Mouse (Mus musculus) ES-E14 (cell line): ENCODE measurements around the gene Pcif1. TPM values are rescaled to one million over a fixed set of nuclear protein-coding genes. Genes with fewer than 3 reads are reported as not detected.
A peak's percentile ranks its signal among the peaks of the same experiment; 100 is the strongest.

Experiments
- DNase-seq: peaks from one replicate; pipeline ENCODE4 v3.0.0-alpha.2; 2013; ENCODE audit warnings: low read depth, low spot score
- H3K27ac ChIP-seq: 2 replicates; pipeline ENCODE4 v1.5.1; 2012; ENCODE audit warnings: low read depth, mild to moderate bottlenecking, low read length, moderate library complexity, mixed read lengths; ENCODE audit not compliant: poor library complexity, insufficient read depth, severe bottlenecking
- H3K36me3 ChIP-seq: 2 replicates; pipeline ENCODE4 v1.6.1; 2012; ENCODE audit warnings: mild to moderate bottlenecking, low read length, moderate library complexity, mixed read lengths; ENCODE audit not compliant: control insufficient read depth, poor library complexity, insufficient read depth, severe bottlenecking
- H3K4me1 ChIP-seq, 2 experiments: fragments of 150-350 bp in 1 of 2; sonication (generic) in 1 of 2; 2 replicates each; pipeline ENCODE4 v1.6.1; 2012; ENCODE audit warnings: low read length in 2 of 2, mild to moderate bottlenecking in 1 of 2, mixed read lengths in 1 of 2; ENCODE audit not compliant: control insufficient read depth in 2 of 2, insufficient read depth in 2 of 2, poor library complexity in 1 of 2
- H3K4me3 ChIP-seq, 2 experiments: fragments of 150-350 bp in 1 of 2; sonication (generic) in 1 of 2; 2 replicates each; pipeline ENCODE4 v1.5.1; 2012; ENCODE audit warnings: low read length in 2 of 2, low read depth in 1 of 2, mild to moderate bottlenecking in 1 of 2, mixed read lengths in 1 of 2; ENCODE audit not compliant: insufficient read depth in 1 of 2, poor library complexity in 1 of 2, severe bottlenecking in 1 of 2
- H3K9ac ChIP-seq: 2 replicates; pipeline ENCODE4 v1.6.1; 2012; ENCODE audit warnings: low read depth, mild to moderate bottlenecking, low read length, mixed read lengths; ENCODE audit not compliant: poor library complexity, insufficient read depth, severe bottlenecking
- H3K9me3 ChIP-seq: fragments of 150-350 bp; sonication (generic); 2 replicates; pipeline ENCODE4 v1.6.1; 2012; ENCODE audit warnings: low read depth, mild to moderate bottlenecking, low read length; ENCODE audit not compliant: control insufficient read depth, insufficient read depth
- CHD2 ChIP-seq: IDR thresholded peaks from 2 replicates; pipeline ENCODE4 v1.6.1; 2014; ENCODE audit warnings: mild to moderate bottlenecking, low read depth, low read length, inconsistent platforms
- HCFC1 ChIP-seq: IDR thresholded peaks from 2 replicates; pipeline ENCODE4 v1.6.1; 2012; ENCODE audit warnings: low read length, inconsistent platforms, borderline replicate concordance; ENCODE audit not compliant: insufficient read depth
- MAFK ChIP-seq: IDR thresholded peaks from 2 replicates; pipeline ENCODE4 v1.6.1; 2014; ENCODE audit warnings: mild to moderate bottlenecking, low read depth, low read length, inconsistent platforms; ENCODE audit not compliant: insufficient read depth
- ZC3H11A ChIP-seq: IDR thresholded peaks from 2 replicates; pipeline ENCODE4 v1.6.1; 2012; ENCODE audit warnings: low read depth, mild to moderate bottlenecking, inconsistent platforms, low read length, borderline replicate concordance
- ZNF384 ChIP-seq: IDR thresholded peaks from 2 replicates; pipeline ENCODE4 v1.6.1; 2012; ENCODE audit warnings: low read depth, low read length, inconsistent platforms
- in situ Hi-C, 2 experiments: fragments of 600-800 bp; cut with MboI; formaldehyde crosslinking; loops; one replicate each; pipeline ENCODE4 v1.15.1; 2025; ENCODE audit warnings: low sequenced_read_pairs in 2 of 2, inconsistent platforms in 1 of 2; ENCODE audit not compliant: unreplicated experiment in 2 of 2
- total RNA-seq: library from RNA; depleted of rRNA; stranded (reverse); fragments of 300-350 nt; gene quantifications from 2 replicates; pipeline ENCODE4 v1.2.3, GENCODE M21; 2012

The Pcif1 gene
- total RNA-seq, 1 experiment = 30.4 TPM

- H3K4me3 ChIP-seq = no peak overlapping the region
- H3K9ac ChIP-seq = no peak overlapping the region
- in situ Hi-C loops = no loop called here
Observed at GRCm38 (mm10) chr2:164899723-164900459, 20.8 kb downstream of the Pcif1 start.

DNA sequence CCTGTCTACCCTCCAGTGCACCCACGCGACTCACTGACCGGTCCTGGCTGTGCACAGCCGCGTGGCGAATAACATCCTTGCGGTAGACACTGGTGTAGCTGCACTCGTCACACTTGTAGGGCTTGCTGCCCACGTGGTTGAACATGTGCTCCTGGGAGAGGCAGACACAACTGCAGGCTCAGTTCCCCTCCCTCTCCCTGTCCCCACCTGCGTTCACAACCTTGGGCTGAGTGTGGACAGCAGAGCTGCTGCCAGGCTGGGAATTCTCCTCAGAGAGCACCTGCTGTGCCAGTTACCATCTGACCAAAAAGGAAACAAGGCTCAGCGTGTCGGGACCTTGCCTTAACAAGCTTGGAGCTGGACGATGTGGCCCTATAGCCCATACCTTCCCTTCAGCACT lies 22.3 kb downstream of the Pcif1 start:
- no peak for DNase-seq
- H3K9ac ChIP-seq = no peak overlapping the region
- no peaks in the 10 kb centered on the region for H3K4me1 ChIP-seq
- in situ Hi-C loops = no loop called here
- TF ChIP-seq CHD2 (no peak), ZNF384 (no peak)
- H3K4me3 ChIP-seq = no peak overlapping the region
- peaks cover 70% of the 10 kb centered on the region for H3K36me3 ChIP-seq
- no peaks in the 10 kb centered on the region for H3K9me3 ChIP-seq
- H3K27ac ChIP-seq = no peak overlapping the region

More at GRCm38 (mm10) chr2:164899723-164900459, 20.8 kb downstream of the Pcif1 start:
- DNase-seq = no peak
- Histone ChIP-seq H3K4me1 (no peaks in the 10 kb centered on the region), H3K36me3 (peaks cover 73% of the 10 kb centered on the region), H3K27ac (no peak overlapping the region), H3K9me3 (no peaks in the 10 kb centered on the region)
- TF ChIP-seq ZC3H11A (no peak), MAFK (no peak), CHD2 (no peak), HCFC1 (no peak), ZNF384 (no peak)

DNA sequence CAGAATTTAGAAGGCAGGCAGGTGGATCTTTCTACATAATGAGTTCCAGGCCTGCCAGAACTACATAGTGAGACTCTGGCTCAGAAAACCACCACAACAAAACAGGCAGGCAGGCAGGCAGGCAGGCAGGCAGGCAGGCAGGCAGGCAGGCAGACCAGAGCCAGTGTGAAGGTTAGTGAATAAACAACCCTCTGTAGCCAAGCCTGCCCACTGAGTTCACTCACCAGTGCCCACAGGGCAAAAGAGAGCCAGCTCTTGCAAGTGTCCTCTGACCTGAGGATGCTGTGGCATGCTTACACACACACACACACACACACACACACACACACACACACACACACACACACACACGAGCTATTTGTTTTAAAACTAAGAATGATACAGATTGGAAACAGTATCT lies 24.4 kb downstream of the Pcif1 start:
- TF ChIP-seq HCFC1 = no peak
- no peak overlapping the region for H3K4me3 ChIP-seq

GRCm38 (mm10) chr2:164906071-164906470 lies 27.0 kb downstream of the Pcif1 start:
- DNase-seq = peak; percentile 24
- H3K9me3 ChIP-seq = no peaks in the 10 kb centered on the region
- H3K27ac ChIP-seq = no peak overlapping the region
- H3K4me1 ChIP-seq = peaks cover 2 to 7% of the 10 kb centered on the region in 2 experiments; a peak in 1 of 4 replicates
- no peak overlapping the region for H3K9ac ChIP-seq
- H3K36me3 ChIP-seq = peaks cover 62% of the 10 kb centered on the region
- TF ChIP-seq CHD2 (no peak), ZNF384 (no peak), HCFC1 (no peak), ZC3H11A (no peak), MAFK (no peak)
- H3K4me3 ChIP-seq = no peak overlapping the region
- in situ Hi-C loops = no loop called here

More for the DNA sequence above, 24.4 kb downstream of the Pcif1 start:
- H3K9me3 ChIP-seq = no peaks in the 10 kb centered on the region
- no peak for DNase-seq
- H3K4me1 ChIP-seq = peaks cover 0 to 3% of the 10 kb centered on the region in 2 experiments; a peak in 1 of 4 replicates
- H3K9ac ChIP-seq = no peak overlapping the region
- in situ Hi-C loops = no loop called here
- H3K27ac ChIP-seq = no peak overlapping the region
- peaks cover 75% of the 10 kb centered on the region for H3K36me3 ChIP-seq

- Histone ChIP-seq H3K4me1 (peaks cover 2 to 9% of the 10 kb centered on the region in 2 experiments; a peak in 1 of 4 replicates), H3K27ac (no peak overlapping the region), H3K36me3 (peaks cover 48% of the 10 kb centered on the region), H3K9ac (no peak overlapping the region), H3K9me3 (no peaks in the 10 kb centered on the region), H3K4me3 (no peak overlapping the region)
- TF ChIP-seq ZC3H11A (no peak), HCFC1 (no peak)
- no peak for DNase-seq
- in situ Hi-C loops = no loop called here
Observed at GRCm38 (mm10) chr2:164907511-164907910, 28.4 kb downstream of the Pcif1 start.
